Mouse (Mus musculus): Measurements from ENCODE around the gene Meis1.

DNA sequence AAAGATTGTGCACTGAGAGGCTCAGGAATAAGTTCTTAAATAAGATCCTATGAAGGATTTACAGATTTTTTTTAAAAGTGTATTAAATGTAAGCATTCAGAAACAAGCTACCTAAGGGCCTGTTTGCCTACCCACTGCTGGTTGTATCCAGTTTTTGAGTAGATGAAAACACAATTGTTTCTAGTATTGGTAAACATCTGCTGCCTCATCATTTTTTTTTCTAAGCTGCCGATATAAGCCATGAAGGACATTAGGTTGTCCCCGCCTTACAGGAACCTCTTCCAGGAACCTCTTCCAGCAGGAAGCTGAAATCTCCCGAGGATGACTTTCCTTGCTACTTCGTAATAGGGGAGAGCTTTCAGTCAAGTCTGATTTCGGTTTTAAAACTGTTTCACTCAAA, 11.7 kb downstream of the Meis1 start:
- no peak for TF ChIP-seq CTCF (IDR thresholded peaks at IDR 0.05; ENCODE audit: extremely low read depth, insufficient read depth, insufficient read length, insufficient replicate concordance)
- TF ChIP-seq POLR2A (IDR thresholded peaks at IDR 0.05; ENCODE audit: low read depth, low read length), result no peak
